Mouse (Mus musculus): Measurements from ENCODE around the gene Rcbtb1. TPM values are rescaled to one million over a fixed set of nuclear protein-coding genes. Genes with fewer than 3 reads are reported as not detected.
A peak's percentile ranks its signal among the peaks of the same experiment; 100 is the strongest.
"Not testable (repeated sequence)": the region's sequence is repeated elsewhere in the genome, so short reads cannot be mapped to it uniquely, and the experiment has no call there.

Rcbtb1 gene
- polyA plus RNA-seq, 1 experiment: 0.28 TPM

DNA sequence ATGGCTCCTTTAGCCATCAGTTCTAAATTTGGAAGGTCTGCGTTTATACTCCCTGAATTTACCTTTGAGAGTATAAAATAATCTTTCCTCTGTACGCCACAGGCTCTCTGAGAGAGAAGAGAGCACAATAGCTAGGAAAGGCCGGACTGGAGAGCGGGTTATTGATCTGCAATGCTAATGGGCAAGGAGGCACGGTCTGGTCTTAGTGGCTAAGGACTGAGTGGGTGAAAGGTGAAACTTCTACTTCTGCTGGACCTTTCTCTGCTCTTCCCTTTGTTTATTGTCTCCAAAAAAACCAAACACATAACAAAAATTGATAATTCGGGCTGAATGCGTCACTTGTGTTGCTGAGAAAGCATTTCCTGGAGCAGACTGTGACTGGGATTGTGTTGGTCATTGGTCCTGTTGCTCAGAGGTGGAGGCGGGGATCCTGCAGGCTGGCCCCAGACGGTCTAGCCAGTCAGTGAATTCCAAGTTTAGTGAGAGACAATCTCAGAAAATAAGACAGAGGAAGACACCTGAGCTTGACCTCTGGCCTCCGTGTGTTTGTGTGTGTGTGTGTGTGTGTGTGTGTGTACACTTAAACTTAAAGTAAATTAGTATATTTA is 5.1 kb downstream of the Rcbtb1 start:
- Histone ChIP-seq H3K4me3 (replicated peaks) (no peak overlapping the region), H3K4me1 (peaks cover 6% of the 10 kb centered on the region), H3K27me3 (replicated peaks) (peaks cover 18% of the 10 kb centered on the region), H3K36me3 (replicated peaks; ENCODE audit: low read length) (no peaks in the 10 kb centered on the region), H3K9me3 (no peaks in the 10 kb centered on the region)
- TF ChIP-seq FLI1 (IDR thresholded peaks at IDR 0.05; ENCODE audit: low read length) (no peak), GATA1 (IDR thresholded peaks at IDR 0.05; ENCODE audit: borderline replicate concordance, low read length) (no peak)

GRCm38 (mm10) chr14:59209003-59209402 is 8.0 kb downstream of the Rcbtb1 start:
- no peak for TF ChIP-seq FLI1 (IDR thresholded peaks at IDR 0.05; ENCODE audit: low read length)
- no peak for TF ChIP-seq GATA1 (IDR thresholded peaks at IDR 0.05; ENCODE audit: borderline replicate concordance, low read length)
- H3K36me3 ChIP-seq (replicated peaks; ENCODE audit: low read length): no peaks in the 10 kb centered on the region

GRCm38 (mm10) chr14:59209816-59210215 is 8.8 kb downstream of the Rcbtb1 start:
- H3K4me1 ChIP-seq: no peaks in the 10 kb centered on the region
- no peaks in the 10 kb centered on the region for H3K36me3 ChIP-seq (replicated peaks; ENCODE audit: low read length)
- H3K27me3 ChIP-seq (replicated peaks): peaks cover 2% of the 10 kb centered on the region
- no peak overlapping the region for H3K4me3 ChIP-seq (replicated peaks)
- TF ChIP-seq GATA1 (IDR thresholded peaks at IDR 0.05; ENCODE audit: borderline replicate concordance, low read length) (no peak), FLI1 (IDR thresholded peaks at IDR 0.05; ENCODE audit: low read length) (no peak)
- no peaks in the 10 kb centered on the region for H3K9me3 ChIP-seq

More at GRCm38 (mm10) chr14:59209003-59209402, 8.0 kb downstream of the Rcbtb1 start:
- H3K9me3 ChIP-seq: no peaks in the 10 kb centered on the region
- no peaks in the 10 kb centered on the region for H3K4me1 ChIP-seq
- peaks cover 5% of the 10 kb centered on the region for H3K27me3 ChIP-seq (replicated peaks)
- H3K4me3 ChIP-seq (replicated peaks): no peak overlapping the region

DNA sequence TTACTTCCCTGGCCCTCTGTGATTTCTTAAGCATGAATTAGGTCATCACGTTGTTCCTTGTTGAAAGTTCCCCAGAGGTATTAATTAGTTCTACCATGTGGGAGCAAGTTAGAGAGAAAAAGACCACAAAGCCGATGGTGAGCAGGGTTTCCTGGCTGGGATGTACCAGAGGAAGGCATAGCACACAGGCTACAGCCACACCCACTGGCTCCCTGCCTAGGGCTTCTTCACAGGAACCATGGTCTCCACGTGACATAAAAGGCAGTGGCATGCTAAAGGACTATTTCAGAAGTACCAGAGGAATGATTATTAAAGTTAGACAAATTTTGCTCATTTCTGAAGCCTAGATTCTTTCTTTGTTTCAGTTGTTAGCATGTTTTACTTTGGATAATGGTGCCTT is 18.2 kb downstream of the Rcbtb1 start:
- Histone ChIP-seq H3K27me3 (replicated peaks) (no peaks in the 10 kb centered on the region), H3K9me3 (no peaks in the 10 kb centered on the region), H3K4me3 (replicated peaks) (no peak overlapping the region), H3K4me1 (no peaks in the 10 kb centered on the region), H3K36me3 (replicated peaks; ENCODE audit: low read length) (no peaks in the 10 kb centered on the region)
- TF ChIP-seq GATA1 (IDR thresholded peaks at IDR 0.05; ENCODE audit: borderline replicate concordance, low read length) (no peak), FLI1 (IDR thresholded peaks at IDR 0.05; ENCODE audit: low read length) (no peak)

GRCm38 (mm10) chr14:59226240-59226639 is 25.2 kb downstream of the Rcbtb1 start:
- Histone ChIP-seq H3K36me3 (replicated peaks; ENCODE audit: low read length) (peaks cover 2% of the 10 kb centered on the region), H3K9me3 (no peaks in the 10 kb centered on the region), H3K27me3 (replicated peaks) (no peaks in the 10 kb centered on the region), H3K4me3 (replicated peaks) (no peak overlapping the region), H3K4me1 (no peaks in the 10 kb centered on the region; the same call in 1 of the 2 replicates)
- TF ChIP-seq FLI1 (IDR thresholded peaks at IDR 0.05; ENCODE audit: low read length) (no peak), GATA1 (IDR thresholded peaks at IDR 0.05; ENCODE audit: borderline replicate concordance, low read length) (no peak)

DNA sequence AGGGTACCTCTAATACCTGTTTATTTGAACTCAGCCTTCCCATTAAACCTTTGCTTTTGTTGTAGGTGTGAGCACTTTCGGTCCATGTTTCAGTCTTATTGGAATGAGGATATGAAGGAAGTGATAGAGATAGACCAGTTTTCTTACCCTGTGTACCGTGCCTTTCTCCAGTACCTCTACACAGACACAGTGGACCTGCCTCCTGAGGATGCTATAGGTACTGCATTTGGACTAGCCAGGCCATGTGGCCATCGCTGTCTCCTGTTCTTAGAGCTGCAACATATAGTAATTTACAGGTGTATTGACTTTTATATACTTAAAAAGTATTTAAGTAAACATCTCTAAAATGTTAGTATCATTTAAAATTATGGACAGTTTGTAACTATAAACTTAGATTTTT is 28.8 kb downstream of the Rcbtb1 start:
- H3K4me1 ChIP-seq: peaks cover 8% of the 10 kb centered on the region
- TF ChIP-seq GATA1 (IDR thresholded peaks at IDR 0.05; ENCODE audit: borderline replicate concordance, low read length) (no peak), FLI1 (IDR thresholded peaks at IDR 0.05; ENCODE audit: low read length) (no peak)
- no peak overlapping the region for H3K4me3 ChIP-seq (replicated peaks)
- H3K36me3 ChIP-seq (replicated peaks; ENCODE audit: low read length): peaks cover 2% of the 10 kb centered on the region
- H3K27me3 ChIP-seq (replicated peaks): no peaks in the 10 kb centered on the region
- no peaks in the 10 kb centered on the region for H3K9me3 ChIP-seq

DNA sequence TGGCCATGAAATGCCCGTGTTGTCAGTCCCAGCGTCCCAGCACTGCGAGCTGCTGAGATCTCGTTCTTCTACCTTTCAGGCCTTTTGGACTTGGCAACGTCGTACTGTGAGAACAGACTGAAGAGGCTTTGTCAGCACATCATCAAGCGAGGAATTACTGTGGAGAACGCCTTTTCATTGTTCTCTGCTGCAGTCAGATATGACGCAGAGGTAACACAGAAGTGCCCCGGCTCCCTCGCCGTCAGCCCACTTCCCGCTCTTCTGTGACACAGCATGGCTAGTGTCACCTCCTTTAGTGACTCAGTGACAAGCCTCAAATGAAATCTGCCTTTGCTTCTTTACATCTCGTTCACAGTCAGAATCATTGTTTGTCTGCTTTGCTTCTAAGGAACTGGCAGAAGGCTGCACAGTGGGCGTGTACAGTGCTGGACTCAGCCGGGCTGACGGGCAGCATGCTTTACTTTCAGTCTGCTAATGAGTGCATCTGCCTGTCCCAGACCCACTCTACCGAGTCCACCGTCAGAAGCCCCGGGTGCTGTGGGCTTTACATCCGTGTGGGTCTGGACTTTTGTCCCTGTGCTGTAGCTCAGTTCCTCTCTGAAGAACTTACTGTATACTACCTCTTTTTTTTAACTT is 29.4 kb downstream of the Rcbtb1 start:
- TF ChIP-seq GATA1 (IDR thresholded peaks at IDR 0.05; ENCODE audit: borderline replicate concordance, low read length): no peak
- no peak for TF ChIP-seq FLI1 (IDR thresholded peaks at IDR 0.05; ENCODE audit: low read length)
- Histone ChIP-seq H3K27me3 (replicated peaks) (no peaks in the 10 kb centered on the region), H3K9me3 (no peaks in the 10 kb centered on the region), H3K4me3 (replicated peaks) (no peak overlapping the region), H3K4me1 (peaks cover 8% of the 10 kb centered on the region), H3K36me3 (replicated peaks; ENCODE audit: low read length) (peaks cover 2% of the 10 kb centered on the region)

DNA sequence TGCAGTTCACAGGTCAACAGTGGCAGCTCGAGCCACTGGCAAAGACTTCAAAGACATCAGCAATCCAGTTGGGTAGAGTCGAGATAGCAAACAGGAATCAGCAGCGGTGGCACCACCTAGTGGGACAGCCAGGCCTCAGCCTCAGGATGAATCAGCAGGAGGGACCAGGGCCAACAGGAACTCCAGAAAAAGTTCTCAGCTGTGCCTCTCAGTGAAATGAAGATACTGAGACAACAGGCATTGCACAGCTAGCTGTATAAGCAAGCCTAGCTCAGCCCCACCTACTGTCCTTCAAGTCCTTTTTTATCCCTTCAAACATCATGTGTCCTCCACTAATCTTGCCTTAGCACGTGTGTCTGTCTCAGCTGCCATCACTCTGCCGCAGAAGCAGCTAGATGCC is 31.0 kb downstream of the Rcbtb1 start:
- peaks cover 2% of the 10 kb centered on the region for H3K36me3 ChIP-seq (replicated peaks; ENCODE audit: low read length)
- peak overlapping the region; percentile 18 for H3K4me3 ChIP-seq (replicated peaks)
- no peak for TF ChIP-seq FLI1 (IDR thresholded peaks at IDR 0.05; ENCODE audit: low read length)
- TF ChIP-seq GATA1 (IDR thresholded peaks at IDR 0.05; ENCODE audit: borderline replicate concordance, low read length): no peak
- no peaks in the 10 kb centered on the region for H3K9me3 ChIP-seq
- peaks cover 8% of the 10 kb centered on the region for H3K4me1 ChIP-seq
- H3K27me3 ChIP-seq (replicated peaks): no peaks in the 10 kb centered on the region

DNA sequence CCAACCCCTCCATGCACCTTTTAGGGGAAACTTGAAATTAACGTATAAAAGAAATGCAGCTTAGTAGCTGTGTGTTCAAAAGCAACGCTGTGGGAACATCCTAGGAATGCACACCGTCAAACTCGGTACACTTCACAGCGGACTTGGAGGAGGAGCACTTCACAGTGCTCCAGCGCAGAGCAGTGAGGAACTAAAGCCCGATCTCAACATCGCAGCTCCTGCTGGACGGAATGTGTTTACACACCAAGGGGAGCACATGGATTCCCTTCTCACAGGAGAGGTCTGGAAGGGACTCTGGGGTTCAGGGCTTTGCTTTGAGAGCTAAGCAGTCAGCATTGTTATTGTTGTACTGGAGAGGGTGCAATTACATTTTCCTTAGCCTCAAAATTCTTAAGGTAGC is 32.6 kb downstream of the Rcbtb1 start:
- Histone ChIP-seq H3K4me1 (peaks cover 8% of the 10 kb centered on the region), H3K36me3 (replicated peaks; ENCODE audit: low read length) (no peaks in the 10 kb centered on the region), H3K27me3 (replicated peaks) (no peaks in the 10 kb centered on the region), H3K9me3 (no peaks in the 10 kb centered on the region), H3K4me3 (replicated peaks) (no peak overlapping the region)
- no peak for TF ChIP-seq FLI1 (IDR thresholded peaks at IDR 0.05; ENCODE audit: low read length)
- no peak for TF ChIP-seq GATA1 (IDR thresholded peaks at IDR 0.05; ENCODE audit: borderline replicate concordance, low read length)

GRCm38 (mm10) chr14:59250350-59250749 is 49.3 kb downstream of the Rcbtb1 start:
- not testable (repeated sequence) for H3K4me1 ChIP-seq; H3K36me3 ChIP-seq (replicated peaks; ENCODE audit: low read length); H3K27me3 ChIP-seq (replicated peaks); H3K4me3 ChIP-seq (replicated peaks); H3K9me3 ChIP-seq

GRCm38 (mm10) chr14:59255861-59256260 is 54.9 kb downstream of the Rcbtb1 start:
- H3K4me1 ChIP-seq; H3K4me3 ChIP-seq (replicated peaks); H3K27me3 ChIP-seq (replicated peaks); H3K9me3 ChIP-seq; H3K36me3 ChIP-seq (replicated peaks; ENCODE audit: low read length): not testable (repeated sequence)

Data from megakaryocyte, embryonic 14.5 days (primary cell).